Mouse (Mus musculus) G1E (cell line): Measurements from ENCODE around the gene Gm7544.

ENCODE experiments used
- CTCF ChIP-seq: IDR thresholded peaks from 2 replicates; pipeline ENCODE4 v1.5.1; 2012; ENCODE audit warnings: low read depth, low read length, inconsistent platforms, mixed read lengths
- POLR2AphosphoS5 ChIP-seq: IDR thresholded peaks from 2 replicates; pipeline ENCODE4 v1.6.1; 2012; ENCODE audit warnings: low read depth, low read length, inconsistent platforms; ENCODE audit not compliant: insufficient replicate concordance

GRCm38 (mm10) chr1:82975750-82976149 is 19.9 kb upstream of the Gm7544 start:
- TF ChIP-seq CTCF: no peak
- TF ChIP-seq POLR2AphosphoS5: no peak
